Mouse (Mus musculus) frontal cortex, postnatal 14 days (tissue): ENCODE measurements around the gene Tspan18.

Source experiments
- DNase-seq, 2 experiments: peaks; one replicate each; pipeline ENCODE4 v3.0.0; 2022; ENCODE audit warnings: low spot score in 2 of 2

Gene Tspan18

DNA sequence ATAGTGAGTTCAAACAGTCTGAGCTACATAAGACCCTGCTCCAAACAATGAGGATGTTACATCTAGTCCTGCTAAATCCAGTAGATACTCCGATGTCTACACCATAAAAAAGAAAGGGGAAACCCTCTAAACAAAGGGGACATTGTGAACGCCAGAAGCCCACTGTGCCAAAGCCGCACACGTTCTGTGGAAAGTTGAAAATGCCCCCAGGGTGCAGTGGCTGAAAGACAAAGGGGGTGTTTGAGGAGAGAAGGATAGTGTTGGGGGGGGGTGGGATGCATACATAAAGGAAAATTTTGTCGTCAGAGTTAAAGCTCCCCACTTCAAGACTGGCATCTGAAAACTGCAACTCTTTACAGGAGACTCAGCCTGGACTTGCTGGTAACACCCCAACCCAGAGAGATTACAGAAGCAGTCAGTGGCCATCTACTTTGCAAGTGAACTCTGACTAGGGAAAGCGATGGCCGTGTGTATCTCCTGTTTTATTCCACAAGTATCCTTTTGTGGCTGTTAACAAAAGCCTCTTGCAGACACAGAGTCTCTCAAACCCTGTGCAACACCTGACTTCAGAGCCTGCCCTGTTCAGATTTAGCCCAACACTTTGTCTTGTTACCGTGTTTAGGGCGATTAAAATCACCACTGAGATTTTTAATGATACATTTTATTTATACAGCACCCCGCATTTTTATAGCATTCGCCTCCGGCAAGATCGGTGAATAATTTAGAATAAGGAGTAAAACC lies 42.9 kb downstream of the Tspan18 start:
- no peak for DNase-seq

DNA sequence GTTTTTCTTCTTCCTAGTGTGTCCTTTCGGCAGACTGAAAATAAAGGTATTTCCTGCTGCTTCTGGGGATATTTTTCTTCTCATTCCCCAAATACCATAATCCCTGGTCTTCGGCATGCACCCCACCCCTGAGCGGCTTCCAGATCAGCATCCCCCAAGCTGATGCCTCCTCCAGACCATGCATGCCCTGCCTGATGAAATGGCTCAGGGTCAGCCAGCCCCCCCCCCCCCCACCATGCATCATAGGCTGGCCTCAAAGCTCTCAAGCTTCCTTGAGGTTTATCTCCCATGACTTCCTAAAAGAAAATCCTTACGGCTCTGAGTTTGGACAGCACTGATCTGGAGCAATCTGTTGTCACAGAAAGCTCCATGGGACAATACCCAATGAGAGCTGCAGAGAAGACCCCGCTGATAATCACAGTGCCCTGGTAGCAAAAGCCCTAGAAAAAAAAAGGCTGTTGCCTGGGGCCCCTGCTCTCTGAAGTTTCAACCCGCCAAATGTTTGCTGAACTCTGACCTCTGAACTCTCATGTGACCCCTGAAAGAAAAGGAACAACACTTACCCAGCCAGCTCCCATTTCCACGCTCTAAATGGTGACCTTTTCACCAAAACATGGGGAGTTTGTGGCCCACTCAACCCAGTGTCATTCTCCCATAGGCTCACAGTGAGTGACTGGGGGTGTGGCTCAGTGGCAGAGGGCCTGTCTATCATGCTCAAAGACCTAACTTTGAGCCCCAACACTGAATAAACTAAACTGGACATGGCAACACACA lies 43.8 kb downstream of the Tspan18 start:
- no peak for DNase-seq

DNA sequence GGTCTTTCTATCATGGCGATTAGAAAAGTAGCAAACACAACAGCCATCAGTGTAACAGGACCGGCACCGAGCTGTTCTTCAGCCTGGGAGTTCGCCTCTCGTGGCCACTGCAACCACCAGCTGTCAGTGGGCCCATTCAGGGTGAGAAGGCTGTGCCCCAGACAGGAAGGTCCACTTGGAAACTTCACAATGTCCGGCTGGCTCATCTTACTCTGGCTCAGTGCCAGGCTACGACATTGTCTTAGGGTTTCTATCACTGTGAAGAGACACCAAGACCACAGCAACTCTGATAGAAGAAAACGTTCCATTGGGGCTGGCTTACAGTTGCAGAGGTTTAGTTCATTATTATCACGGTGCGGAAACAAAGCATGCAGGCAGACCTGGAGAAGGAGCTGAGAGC lies 45.1 kb downstream of the Tspan18 start:
- no peak for DNase-seq

DNA sequence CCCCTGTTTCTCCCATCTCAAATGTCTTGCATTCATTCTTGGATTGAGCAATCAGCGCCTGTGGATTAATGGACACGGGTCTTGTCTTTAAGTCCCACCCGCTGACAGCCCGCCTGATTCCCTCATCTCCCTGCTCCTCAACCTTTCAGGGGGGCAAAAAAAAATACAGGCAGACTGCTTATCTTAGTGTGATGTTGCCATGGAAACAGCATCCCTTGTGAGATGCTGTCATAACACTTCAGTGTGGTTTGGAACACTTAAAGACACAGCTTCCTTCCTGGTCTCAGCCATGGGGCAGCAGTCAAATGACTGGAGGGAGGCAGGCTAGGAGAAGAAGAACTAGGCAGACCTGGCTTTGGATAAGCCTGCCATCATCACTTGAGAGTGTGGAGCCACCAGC lies 47.0 kb downstream of the Tspan18 start:
- DNase-seq: no peak

DNA sequence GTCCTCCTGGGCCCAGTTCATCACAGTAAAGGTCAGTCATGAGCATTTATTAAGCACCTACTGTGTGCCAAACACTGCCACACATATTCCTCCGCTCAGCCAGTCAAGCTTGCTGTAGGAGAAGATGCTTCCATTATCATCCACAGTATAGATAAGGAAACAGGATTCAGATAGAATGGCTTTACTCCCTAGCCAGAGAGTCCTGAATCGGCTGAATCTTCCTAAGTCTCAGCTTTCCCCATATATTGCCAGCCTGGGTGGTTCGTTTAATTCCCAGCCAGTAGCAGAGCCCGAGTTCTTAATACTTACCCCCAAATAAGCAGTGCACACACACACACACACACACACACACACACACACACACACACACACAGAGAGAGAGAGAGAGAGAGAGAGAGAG lies 47.6 kb downstream of the Tspan18 start:
- DNase-seq: no peak

DNA sequence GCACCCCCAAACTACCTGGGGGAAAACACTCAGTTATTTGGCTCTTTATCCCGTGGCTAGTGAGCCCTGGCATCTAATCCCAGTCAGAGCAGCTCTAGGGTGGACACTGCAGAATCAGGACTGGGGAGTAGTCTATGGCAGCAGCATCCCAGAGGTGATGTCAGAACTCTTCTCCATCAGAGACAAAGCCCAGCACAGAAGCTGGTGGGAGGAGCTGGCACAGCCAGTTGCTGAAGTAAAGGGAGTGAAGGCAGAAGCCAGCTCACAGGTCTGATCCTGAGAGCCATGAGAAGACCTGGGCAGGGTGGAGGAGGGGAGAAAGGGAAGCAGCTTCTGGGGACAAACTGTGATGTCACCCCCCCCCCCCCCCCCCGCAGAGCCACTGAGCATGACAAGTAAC lies 48.0 kb downstream of the Tspan18 start:
- DNase-seq: no peak

DNA sequence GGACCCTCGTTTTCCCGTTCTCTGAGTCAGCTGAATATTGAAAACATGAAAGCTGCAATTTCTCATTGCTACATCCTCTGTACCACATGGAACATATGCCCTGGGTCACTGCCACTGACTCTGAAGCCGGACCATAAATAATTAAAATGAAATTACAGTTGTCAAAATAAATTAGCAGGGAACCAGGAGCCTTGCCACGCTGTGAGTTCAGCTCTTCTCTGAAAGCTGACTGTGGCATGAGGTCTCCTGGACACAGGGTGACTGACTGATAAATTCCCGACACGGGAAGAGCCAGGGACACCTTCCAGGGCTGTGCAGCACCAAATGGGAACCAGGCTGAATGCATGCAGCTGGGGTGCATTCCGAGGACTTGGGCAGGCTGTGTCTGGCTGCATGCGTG lies 48.5 kb downstream of the Tspan18 start:
- DNase-seq: no peak

DNA sequence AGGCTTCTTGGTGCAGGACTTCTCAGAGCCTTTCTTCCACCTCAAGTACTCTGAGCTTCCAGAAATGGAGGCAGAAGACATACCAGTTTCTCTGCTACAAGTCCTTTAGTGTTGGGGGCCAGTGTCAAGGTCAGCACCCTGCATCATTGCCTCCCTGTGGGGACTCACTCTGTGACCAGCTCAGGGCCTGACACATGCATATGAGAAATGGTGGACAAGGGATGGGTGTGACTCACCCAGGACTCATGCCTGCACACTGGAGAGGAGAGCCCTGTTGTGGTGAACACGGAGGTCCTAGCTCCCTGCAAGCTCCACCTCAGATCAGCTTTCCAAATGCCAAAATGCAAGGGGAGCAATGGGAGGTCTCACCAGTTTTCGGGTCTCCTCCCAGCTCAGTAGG lies 49.7 kb downstream of the Tspan18 start:
- no peak for DNase-seq

DNA sequence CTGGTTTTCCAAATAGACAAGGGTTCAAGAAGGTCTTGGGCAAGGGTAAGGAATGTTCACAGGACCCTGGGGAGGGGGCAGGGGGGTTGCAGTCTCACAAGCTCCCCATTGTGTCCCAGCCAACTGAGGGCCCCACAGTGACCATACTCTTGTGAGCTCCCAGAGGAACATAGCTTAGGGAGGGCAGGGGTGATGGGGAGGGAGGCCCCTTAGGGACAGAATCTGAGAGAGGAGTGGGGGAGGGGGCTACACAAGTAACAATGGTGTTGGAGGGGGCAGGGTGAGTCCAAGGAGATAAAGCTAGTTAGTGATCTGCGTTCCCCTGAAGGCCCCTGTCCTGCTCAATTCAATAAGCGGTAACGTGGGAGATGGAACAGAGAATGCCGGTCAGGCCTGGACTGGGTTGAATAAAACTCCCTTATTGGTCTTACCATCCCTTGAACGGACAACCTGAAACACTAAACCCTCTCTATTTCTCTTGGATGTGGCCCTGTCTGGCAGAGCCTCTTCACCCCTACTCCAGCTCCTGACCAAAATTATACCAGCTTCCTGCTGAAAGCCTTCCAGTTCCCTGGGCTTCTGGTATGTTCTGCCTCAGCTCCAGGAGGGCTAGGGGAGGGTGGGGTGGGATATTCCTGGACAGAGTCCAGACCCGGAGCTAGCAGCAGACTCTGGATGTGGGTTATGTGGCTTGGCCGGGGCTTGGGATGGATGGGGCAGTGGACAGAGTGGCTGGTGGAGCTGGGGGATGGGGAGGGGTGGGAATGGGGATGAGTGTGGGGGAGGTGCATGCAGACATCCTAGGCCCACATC lies 50.6 kb downstream of the Tspan18 start:
- DNase-seq: no peak

DNA sequence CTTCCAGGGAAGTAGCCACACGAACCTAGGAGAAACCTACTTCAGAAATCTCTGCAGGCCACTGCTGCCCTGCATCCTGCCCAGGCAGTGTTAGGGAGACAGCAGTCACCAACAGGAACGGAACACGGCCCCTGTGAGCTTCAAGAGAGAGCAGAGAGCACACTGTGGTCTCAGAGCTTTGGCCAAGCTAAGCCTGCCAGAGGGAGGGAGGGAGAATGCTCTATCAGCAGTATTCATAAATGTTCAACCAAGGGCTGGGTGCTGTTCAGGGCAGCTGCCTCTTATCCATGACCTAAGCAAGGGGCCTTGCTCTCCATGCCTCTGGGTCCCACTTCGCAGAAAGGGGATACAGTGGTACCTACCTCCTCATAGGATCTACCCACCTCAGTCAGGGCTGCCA lies 51.7 kb downstream of the Tspan18 start:
- DNase-seq: no peak

DNA sequence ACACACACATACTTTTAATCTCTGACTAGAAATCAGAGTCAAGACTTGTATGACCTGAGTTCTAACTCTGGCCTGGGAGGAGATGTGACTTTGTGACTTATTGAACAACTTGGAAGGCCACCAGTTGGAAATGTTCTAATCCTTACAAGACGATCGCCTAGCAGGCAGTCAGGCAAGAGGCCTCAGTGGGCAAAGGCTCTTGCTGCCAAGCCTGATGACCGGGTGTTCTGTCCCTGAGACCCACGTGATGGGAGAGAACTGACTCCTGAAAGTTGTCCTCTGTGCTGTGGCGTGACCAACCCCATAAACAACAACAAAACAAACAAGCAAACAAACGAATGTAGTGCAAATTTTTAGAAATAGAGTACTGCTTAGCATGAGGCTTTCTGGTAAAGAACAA lies 52.8 kb downstream of the Tspan18 start:
- DNase-seq: no peak

DNA sequence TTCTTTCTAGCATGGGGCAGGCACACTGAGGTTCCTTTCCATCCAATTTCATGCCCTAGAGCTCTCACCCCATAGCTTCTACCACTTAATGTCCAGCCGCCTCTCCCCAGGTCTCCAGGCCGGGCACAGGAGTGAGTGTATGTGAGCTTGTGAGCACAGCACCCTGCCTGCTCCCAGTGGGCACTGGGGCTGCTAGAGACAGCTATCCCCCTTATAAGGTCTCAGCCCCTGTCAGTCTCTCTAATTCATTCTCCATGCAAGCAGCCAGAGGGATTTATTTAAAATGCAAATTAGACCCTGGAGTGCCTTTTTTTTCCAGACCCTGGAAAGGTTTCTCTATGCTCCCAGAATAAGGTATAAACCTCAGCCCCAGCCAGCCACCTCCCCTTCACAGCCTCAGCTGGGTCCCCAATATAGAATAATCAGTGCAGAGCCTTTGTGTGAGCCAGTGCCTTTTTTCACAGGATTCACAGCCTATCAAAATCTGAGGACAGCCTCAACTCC lies 54.1 kb downstream of the Tspan18 start:
- DNase-seq: no peak

DNA sequence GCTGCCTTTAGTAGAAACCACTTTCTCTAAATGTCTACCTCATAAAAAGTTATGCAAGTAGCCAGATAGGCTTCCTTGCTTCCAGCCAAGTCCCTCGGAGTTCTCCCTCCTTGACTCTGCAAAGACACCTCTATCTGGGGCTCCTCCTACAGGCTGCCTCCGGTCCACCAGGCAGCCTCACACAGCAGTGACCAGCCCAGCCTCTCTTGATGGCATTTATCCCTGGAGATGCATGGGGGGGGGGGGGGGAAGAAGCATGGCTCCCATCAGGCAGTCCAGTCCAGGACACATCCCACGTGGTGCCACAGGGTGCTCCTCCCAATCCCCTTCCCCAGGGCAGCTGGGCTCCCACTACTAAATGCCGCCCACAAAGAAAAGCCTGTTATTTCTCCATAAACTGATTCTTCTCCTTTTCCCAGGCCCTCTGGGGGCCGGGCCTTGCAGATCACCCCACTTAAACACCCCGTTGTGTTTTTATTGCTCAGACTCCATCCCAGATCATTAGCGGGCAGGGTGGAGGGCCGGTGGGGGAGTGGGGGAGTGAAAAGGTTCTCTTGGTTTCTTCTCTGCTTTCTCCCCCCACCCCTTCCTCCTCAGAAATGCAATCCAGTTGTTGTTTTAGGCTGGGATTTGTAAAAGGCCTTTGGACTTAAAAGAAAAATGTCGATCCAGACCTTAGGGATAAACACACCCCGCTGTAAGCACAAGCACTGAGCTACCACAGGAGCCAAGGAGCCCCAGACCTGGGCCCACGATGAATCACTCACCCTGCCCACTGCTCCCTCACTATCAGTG lies 55.9 kb downstream of the Tspan18 start:
- no peak for DNase-seq

DNA sequence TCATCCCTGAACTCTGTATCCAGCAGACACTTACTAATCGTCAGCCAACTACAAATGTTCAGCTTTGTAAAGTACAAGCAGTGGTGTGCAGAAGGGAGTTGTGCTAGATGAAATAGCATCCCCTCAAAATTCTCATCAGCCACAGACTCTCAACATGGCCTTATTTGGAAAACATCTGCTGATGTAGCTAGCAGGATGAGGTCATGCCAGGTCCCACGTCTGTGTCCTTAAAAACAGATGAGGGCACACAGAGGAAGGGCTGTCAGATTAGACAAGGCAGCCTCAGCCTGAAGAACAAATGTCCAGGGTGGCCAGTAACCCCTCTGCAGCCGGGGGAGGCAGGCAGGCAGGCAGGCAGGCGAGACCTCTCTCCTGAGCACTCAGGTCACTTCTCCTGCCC lies 56.8 kb downstream of the Tspan18 start:
- DNase-seq: no peak

DNA sequence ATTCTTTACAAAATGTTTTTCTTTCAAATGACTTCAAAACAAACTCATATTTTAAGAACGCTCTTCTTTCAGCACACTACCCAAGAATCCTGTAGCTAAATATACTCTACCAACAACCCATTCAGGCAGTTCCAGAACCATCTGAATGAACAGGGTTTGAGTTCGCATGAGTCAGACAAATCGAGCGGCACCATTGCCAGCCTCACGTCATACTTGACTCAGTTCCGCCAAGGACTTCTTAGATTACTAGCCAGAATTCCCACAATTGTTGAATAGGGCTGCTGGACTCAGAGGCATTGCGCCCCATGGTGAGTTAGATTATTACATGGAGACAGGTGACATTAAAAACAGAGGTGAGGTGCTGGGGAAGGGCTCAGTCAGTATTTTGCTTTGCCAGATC lies 58.3 kb downstream of the Tspan18 start:
- DNase-seq: no peak

DNA sequence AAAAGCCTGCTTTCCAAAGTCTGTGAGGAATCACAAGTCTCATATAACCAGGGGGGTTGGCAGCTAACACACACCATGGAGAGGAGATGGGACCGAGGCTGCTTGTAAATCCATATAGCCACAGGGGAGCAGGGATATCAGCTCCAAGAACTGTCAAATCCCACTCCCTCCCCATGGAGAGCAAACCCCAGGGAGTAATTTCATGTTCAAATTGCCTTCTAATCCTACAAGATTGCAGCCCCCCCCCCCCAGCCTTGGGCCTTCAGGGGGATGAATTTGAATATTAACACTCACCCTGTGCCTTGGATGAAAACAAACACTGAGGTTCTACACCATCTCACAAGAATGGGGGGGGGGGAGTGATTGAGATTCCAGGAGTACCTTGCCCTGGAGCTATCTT lies 60.4 kb downstream of the Tspan18 start:
- DNase-seq: no peak

DNA sequence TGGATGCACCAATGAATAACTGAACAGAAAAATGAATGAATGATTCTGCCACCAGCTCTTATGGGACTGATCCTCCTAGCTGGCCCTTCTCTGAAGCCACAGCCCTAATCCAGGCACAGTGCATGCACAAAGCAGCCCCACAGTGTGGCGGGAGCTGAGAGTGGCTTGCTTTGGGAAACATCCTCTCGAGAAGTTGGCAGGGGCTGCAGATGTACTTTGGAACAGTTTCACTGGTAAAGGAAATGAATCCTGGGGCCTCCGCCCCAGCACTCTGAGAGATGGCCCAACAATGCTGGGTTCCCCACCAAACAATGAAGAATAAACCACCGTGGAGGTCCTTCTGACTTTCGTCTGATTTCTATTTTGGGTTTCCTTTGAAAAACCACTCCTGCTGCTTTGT lies 64.2 kb downstream of the Tspan18 start:
- DNase-seq: no peak

DNA sequence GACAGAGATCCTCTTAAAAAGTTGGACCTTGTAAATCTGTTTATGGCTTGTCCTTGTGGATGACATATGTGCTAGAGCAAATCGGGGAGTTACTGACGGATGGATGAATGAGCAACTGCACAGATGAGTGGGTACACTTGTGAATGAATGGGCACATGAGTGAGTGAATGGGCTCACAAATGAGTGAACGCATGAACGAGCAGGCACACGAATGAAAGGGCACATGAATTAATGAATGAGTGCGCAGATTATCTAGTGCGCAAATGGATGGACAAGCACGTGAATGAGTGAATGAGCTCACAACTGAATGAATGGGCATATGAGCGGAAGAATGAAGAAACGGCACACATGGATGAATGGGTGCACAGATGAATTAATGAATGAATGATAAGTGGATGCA lies 64.7 kb downstream of the Tspan18 start:
- no peak for DNase-seq

DNA sequence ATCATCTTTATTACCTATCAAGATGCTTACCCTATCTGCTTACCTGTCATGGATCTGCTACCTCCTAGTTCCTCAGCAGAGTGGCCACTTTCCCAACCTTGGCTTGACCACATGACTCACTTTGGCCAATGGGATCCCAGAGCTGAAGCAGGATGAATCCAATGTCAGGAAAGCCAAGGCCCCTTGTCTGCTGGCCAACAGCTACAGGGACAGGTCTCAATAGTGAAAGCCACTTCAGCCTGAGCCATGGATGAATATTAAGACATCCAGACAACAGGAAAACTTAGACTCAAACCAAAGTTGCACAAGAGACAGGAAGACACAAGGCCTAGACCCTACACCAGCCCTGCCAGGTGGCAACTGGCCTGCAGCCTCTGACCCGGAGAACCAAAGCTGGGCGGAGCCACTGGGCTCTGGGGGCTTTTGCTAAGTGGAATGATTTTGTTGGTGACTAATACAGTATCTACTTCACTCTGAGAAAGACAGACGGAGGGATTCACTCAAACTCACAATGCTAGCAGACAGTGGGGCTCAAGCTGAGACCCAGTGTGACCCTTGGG lies 65.5 kb downstream of the Tspan18 start:
- no peak for DNase-seq

DNA sequence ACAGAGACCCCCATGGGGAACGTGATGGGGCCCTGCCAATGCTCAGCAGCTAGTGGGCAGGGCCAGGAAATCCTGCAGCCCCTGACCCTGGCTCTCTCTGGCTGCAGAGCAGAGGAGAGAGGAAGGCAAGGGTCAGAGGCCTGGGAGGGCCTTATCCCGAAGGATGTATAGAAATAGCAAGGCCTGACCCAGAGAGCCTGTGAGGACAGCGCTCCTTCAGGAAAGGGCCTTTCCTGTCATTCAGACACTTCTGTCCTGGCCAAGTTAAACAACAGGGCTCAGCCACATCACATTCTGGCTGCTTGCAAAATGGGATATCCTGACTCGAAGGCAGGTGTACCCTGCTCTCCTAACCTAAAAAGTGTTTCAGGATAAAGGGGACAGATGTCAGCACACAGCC lies 66.5 kb downstream of the Tspan18 start:
- no peak for DNase-seq

DNA sequence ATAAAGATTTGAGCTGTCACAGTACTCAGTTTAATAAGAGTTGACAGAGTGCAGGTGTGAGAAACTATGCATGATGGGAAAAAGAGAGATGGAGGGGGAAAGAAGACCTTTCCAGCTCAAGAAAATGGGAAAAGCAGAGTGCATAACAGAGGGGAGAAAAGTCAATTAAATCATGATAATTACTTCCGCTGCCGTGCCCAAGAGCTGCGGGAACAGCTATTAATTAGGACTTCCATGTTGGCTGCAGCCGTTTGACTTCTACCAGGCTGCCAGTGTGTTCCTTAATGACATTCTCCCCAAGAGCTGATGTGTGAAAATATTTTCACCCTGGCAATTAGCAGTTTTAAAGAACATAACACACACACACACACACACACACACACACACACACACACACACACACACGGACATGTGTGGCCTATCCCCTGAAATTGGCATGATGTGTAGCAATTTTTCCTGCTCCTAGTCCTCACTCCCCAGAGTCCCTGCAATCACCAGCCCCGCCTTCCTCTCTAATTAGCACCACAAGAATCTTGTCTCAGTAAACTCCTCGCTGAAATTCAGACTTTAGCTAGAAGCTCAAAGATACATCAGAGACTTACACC lies 67.6 kb downstream of the Tspan18 start:
- no peak for DNase-seq
